Mouse (Mus musculus): ENCODE data around the gene Ccdc150.

DNA sequence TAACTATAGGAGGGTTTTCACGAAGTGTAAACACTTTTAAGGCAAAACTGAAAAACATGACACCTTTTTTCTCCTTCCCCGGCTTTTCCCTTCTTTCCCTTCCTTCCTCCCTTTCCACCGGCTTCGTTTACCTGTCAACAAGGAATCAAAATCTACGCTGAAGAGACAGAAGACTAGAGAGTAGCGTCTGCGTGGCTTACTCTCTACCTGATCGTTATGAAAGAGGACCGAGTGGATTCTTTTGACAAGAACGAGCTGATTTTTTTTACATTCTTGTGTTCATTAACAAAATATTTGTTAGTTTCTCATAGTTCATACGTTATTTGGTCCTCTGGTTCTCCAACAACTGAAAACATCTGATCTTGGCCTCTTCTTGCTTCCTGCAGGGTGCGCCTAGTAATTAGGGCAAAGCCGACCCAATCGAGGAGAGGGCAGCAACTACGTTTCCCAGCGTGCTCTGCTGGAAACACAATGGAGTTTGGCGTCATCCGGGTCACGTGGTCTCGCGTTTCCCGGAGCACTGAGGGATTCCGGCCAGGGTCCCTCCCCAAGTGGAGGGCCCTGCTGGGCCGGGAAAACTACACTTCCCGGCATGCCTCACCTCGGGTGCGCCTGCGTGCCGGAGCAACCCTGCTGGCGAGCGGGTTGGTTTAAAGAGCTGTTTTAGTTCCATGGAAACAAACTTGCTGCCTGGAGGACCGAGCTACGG is at the start of gene Ccdc150:
- TF ChIP-seq CTCF (IDR thresholded peaks at IDR 0.05; ENCODE audit: borderline replicate concordance, insufficient read depth, low read length) (peak; percentile 23; the same call in 1 of the 2 replicates), POLR2A (IDR thresholded peaks at IDR 0.05; ENCODE audit: low read depth, low read length) (peak; percentile 40)

Measured in embryonic fibroblast, embryonic 13.5 days (primary cell).